Mouse (Mus musculus) megakaryocyte, adult 5-6 weeks (primary cell): ENCODE measurements around the gene Ifna1. TPM values are rescaled to one million over a fixed set of nuclear protein-coding genes. Genes with fewer than 3 reads are reported as not detected.

Experiments
- ATAC-seq: 2 replicates; pipeline ENCODE4 v1.8.0; 2016; ENCODE audit warnings: mild to moderate bottlenecking, inconsistent platforms; ENCODE audit not compliant: poor library complexity, severe bottlenecking
- total RNA-seq, 2 experiments: library from RNA; stranded (forward) in 1 of 2; stranded (reverse) in 1 of 2; fragments of 153-499, 151-499 nt in 1 of 2; fragments of 221-1000, 200-1000 nt in 1 of 2; gene quantifications; 2 replicates each; pipeline versions ENCODE4 v1.2.3 to v1.2.4; 2015 to 2017

Ifna1 gene
- total RNA-seq, 2 experiments from 2014 or later = not detected

DNA sequence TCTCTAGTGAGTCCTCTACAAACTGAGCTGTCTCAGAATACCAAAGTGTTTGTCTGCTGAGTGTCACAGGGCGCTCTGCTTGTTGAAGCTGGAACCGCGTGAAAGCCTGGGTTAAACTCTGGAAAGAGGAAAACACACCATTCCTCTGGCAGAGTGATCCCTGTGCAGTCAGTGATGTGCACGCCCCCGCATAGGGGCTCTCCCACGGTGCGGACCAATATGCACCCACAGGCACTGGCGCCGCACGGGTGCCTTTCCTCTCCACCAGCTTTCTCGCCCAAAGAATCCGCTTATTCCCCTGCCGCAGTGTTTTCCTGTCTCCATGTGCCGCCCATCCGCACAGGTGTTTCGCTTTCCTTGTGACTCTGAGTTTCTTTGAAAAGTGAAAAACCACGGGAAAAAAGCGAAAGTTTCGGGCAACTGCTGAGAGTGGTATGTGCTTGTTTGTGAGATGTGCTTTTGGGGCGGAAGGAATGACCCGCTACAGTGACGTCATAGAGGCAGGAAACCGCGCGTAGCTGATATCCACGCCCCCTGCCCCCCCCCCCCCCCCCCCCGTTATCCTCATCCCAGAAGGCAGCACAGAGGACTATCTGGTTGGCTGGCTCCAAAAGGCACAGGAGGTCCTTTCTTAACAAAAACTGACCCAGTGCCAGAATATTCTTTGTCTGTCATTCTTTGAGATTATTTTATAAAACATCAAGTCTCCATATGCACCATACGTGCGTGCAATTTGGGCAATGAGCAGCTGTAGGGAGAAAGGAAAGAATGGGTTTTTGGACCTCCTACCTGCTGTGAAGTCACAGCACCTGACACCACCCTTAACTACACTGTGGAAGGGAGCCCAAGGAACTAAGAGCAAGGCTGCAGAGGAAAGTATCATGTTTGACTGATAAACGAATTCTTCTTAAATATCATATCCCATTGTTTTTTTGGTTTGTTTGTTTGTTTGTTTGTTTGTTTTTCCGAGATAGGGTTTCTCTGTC lies 18.3 kb downstream of the Ifna1 start:
- peak; percentile 25 for ATAC-seq

DNA sequence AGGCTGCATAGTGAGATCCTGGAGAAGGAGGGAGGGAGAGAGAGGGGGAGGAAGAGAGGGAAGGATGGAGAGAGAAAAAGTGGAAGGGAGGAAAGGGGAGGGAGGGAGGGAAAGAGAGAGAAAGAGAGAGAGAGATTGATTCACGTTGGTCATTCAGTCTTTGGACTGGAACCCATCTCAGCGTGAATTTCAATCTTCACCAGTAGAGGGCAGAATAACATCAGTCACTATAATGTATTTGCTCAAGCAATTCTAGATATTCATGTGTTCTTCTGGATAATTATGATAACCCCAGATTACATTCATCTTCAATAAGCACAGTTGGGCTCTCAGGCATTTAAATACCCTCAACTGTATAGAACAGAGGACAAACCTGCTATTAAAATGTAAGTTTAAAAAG lies 22.8 kb downstream of the Ifna1 start:
- ATAC-seq = peak; percentile 52

DNA sequence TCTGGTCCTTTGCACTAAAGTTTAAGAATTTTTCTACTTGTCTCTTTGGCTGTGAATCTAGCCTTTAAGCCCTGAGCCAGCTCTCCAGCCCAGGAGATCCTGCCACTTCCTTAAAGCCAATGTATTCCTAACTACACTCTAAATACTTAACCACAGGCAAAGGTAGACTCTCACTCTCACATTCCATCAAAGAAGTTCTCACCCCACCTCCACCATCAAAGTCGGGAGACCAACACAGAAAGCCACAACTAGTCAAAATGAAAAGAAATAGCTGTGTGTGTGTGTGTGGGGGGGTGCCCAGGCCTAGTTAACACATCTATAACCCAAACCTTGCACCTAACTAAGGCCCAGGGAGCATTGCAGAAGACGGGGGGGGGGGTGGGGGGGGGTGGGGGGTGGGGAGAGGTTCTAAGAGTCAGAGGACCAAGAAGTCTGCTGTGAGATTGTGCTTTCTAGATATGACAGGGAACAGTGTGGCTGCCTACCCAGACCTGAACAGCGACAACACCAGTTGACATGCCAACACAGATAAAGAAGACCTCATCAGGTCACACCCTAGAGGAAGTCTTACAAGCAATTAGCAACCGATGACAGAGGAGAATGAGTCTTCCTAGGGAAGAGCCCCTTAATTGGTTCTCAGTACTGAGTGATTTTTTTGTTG lies 25.7 kb downstream of the Ifna1 start:
- ATAC-seq = peak; percentile 19; the same call in 1 of the 2 replicates

DNA sequence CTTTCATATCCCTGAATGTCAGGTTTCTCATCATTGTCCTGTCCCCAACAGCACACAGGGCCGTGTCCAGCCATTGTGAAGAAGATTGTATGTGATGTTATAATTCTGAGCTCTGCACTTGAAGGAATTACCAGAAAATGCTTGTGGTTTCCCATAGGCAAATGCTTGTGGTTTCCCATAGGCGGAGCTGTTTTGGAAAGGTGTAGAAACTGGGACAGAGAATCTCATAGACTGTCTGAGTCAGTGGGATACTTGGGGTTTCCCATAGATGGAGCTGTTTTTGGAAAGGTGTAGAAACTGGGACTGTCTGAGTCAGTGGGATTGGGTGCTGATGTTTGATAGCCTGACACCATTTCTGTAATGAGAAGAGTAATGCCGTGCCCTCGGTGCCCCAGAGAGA lies 26.6 kb downstream of the Ifna1 start:
- ATAC-seq = no peak

- peak; percentile 95 for ATAC-seq
Observed at GRCm38 (mm10) chr4:88878246-88878645, 28.4 kb downstream of the Ifna1 start.

DNA sequence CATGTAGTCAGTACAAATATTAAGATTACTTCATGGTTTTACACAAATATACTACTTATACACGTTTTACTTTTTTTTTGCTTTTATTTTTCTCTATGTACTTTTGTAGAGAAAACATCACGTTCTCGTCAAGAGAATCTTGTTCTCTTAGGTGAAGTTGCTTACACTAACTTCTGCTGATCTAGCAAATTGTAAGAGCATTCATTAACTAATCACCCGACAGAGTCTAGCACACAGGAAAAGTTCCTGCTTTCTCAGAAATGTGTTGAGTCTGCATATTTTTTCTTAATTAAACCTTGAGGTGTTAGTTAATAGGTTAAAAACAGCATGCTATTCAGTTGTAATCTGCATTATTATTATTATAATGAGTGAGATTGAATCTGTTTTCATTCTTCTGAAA lies 28.9 kb downstream of the Ifna1 start:
- ATAC-seq = no peak

DNA sequence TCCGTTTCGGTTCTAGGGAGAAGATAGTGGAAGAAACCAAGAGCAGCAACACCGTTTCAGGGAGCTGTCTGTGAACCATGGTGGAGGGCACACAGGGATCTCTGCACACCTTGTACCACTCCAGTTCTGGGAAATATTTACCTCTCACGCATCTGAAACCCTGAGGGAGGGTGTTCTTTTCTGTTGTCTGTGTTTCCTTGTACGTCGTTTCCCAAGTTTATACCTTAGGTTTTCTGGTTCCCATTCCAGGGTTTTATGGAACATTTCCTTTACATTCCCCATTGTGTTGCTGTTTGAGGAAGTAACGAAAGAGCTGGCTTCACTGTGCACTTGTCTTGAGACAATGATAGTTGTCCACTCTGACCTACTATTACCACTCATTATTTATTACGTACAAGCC lies 30.2 kb downstream of the Ifna1 start, which contains the start of gene Ifne:
Gene Ifne (minus strand): TSS at position 101 of the 400 bp plus-strand sequence.
- no peak for ATAC-seq

- no peak for ATAC-seq
Observed at GRCm38 (mm10) chr4:88888236-88888635, 38.3 kb downstream of the Ifna1 start.

DNA sequence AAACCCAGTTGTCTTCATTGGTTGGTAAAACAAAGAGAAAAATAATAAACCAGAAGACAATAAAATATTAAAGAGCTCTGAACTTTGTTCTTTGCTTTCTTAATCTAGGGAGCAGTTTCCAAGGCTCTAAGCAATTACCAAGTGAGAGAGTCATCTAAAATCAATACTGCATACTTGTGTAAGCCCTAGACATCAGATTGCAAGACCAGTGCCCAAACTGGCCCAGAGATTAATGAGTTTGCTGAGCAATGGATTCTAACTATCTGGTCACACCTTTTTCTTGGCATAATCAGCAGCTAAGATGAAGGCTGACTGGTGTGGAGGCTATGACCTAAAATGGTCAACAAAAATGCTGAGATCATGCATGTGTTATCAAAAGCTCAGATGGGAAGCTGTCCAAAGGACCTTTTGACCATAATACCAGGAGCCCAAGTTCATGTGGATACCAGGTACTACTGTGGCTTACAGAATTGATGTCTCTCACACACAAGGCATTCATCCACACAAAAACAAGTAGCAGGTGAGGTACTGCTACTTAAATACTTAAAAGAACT lies 43.4 kb downstream of the Ifna1 start:
- ATAC-seq = no peak

Other genes starting within 250 kb of the Ifna1 start
- gene Ifna12, start 246.7 kb upstream of the Ifna1 start, total RNA-seq (2015) = not detected in 2 replicates
- gene Ifna12, start 246.7 kb upstream of the Ifna1 start, total RNA-seq (2017) = not detected in 2 replicates
- not detected in 2 replicates for gene C87499, start 215.7 kb upstream of the Ifna1 start, total RNA-seq (2015)
- gene C87499, start 215.7 kb upstream of the Ifna1 start, total RNA-seq (2017) = not detected in 2 replicates
- not detected in 2 replicates for gene Ifna13, start 205.6 kb upstream of the Ifna1 start, total RNA-seq (2015)
- not detected in 2 replicates for gene Ifna13, start 205.6 kb upstream of the Ifna1 start, total RNA-seq (2017)
- not detected in 2 replicates for gene Ifna16, start 173.2 kb upstream of the Ifna1 start, total RNA-seq (2015)
- gene Ifna16, start 173.2 kb upstream of the Ifna1 start, total RNA-seq (2017) = not detected in 2 replicates
- not detected in 2 replicates for gene Ifna2, start 166.2 kb upstream of the Ifna1 start, total RNA-seq (2015)
- gene Ifna2, start 166.2 kb upstream of the Ifna1 start, total RNA-seq (2017) = not detected in 2 replicates
- not detected in 2 replicates for gene Ifnab, start 158.7 kb upstream of the Ifna1 start, total RNA-seq (2015)
- not detected in 2 replicates for gene Ifnab, start 158.7 kb upstream of the Ifna1 start, total RNA-seq (2017)
- gene Gm26566, start 128.3 kb upstream of the Ifna1 start, total RNA-seq (2015) = not detected in 2 replicates
- gene Gm26566, start 128.3 kb upstream of the Ifna1 start, total RNA-seq (2017) = 0.55 TPM in 1 of 2 replicates, not detected in the other
- gene Klhl9, start 127.6 kb upstream of the Ifna1 start, total RNA-seq (2015) = 56.7 and 61.1 TPM in 2 replicates
- 83.8 and 85.5 TPM in 2 replicates for gene Klhl9, start 127.6 kb upstream of the Ifna1 start, total RNA-seq (2017)
- gene Gm13271, start 95.2 kb upstream of the Ifna1 start, total RNA-seq (2015) = not detected in 2 replicates
- not detected in 2 replicates for gene Gm13271, start 95.2 kb upstream of the Ifna1 start, total RNA-seq (2017)
- gene Gm13283, start 90.0 kb upstream of the Ifna1 start, total RNA-seq (2015) = not detected in 2 replicates
- 0.18 and 0.20 TPM in 2 replicates for gene Gm13283, start 90.0 kb upstream of the Ifna1 start, total RNA-seq (2017)
- gene Gm13290, start 76.3 kb upstream of the Ifna1 start, total RNA-seq (2015) = not detected in 2 replicates
- gene Gm13290, start 76.3 kb upstream of the Ifna1 start, total RNA-seq (2017) = not detected in 2 replicates
- not detected in 2 replicates for gene Gm13289, start 73.2 kb upstream of the Ifna1 start, total RNA-seq (2015)
- not detected in 2 replicates for gene Gm13289, start 73.2 kb upstream of the Ifna1 start, total RNA-seq (2017)
- gene Gm13272, start 70.2 kb upstream of the Ifna1 start, total RNA-seq (2015) = not detected in 2 replicates
- gene Gm13272, start 70.2 kb upstream of the Ifna1 start, total RNA-seq (2017) = not detected in 2 replicates
- gene Ifnz, start 68.0 kb upstream of the Ifna1 start, total RNA-seq (2015) = not detected in 2 replicates
- gene Ifnz, start 68.0 kb upstream of the Ifna1 start, total RNA-seq (2017) = not detected in 2 replicates
- gene Gm13276, start 64.4 kb upstream of the Ifna1 start, total RNA-seq (2015) = not detected in 2 replicates
- not detected in 2 replicates for gene Gm13276, start 64.4 kb upstream of the Ifna1 start, total RNA-seq (2017)
- not detected in 2 replicates for gene Gm13277, start 61.5 kb upstream of the Ifna1 start, total RNA-seq (2015)
- gene Gm13277, start 61.5 kb upstream of the Ifna1 start, total RNA-seq (2017) = not detected in 2 replicates
- not detected in 2 replicates for gene Gm13278, start 58.5 kb upstream of the Ifna1 start, total RNA-seq (2015)
- not detected in 2 replicates for gene Gm13278, start 58.5 kb upstream of the Ifna1 start, total RNA-seq (2017)
- not detected in 2 replicates for gene Gm13275, start 55.6 kb upstream of the Ifna1 start, total RNA-seq (2015)
- gene Gm13275, start 55.6 kb upstream of the Ifna1 start, total RNA-seq (2017) = not detected in 2 replicates
- not detected in 2 replicates for gene Gm13279, start 52.7 kb upstream of the Ifna1 start, total RNA-seq (2015)
- gene Gm13279, start 52.7 kb upstream of the Ifna1 start, total RNA-seq (2017) = not detected in 2 replicates
- not detected in 2 replicates for gene Gm13285, start 50.4 kb upstream of the Ifna1 start, total RNA-seq (2015)
- not detected in 2 replicates for gene Gm13285, start 50.4 kb upstream of the Ifna1 start, total RNA-seq (2017)
- gene Gm13287, start 46.8 kb upstream of the Ifna1 start, total RNA-seq (2015) = not detected in 2 replicates
- gene Gm13287, start 46.8 kb upstream of the Ifna1 start, total RNA-seq (2017) = not detected in 2 replicates
- not detected in 2 replicates for gene Gm13288, start 44.6 kb upstream of the Ifna1 start, total RNA-seq (2015)
- not detected in 2 replicates for gene Gm13288, start 44.6 kb upstream of the Ifna1 start, total RNA-seq (2017)
- gene Ifna7, start 33.9 kb upstream of the Ifna1 start, total RNA-seq (2015) = not detected in 2 replicates
- not detected in 2 replicates for gene Ifna7, start 33.9 kb upstream of the Ifna1 start, total RNA-seq (2017)
- not detected in 2 replicates for gene Ifna11, start 30.1 kb upstream of the Ifna1 start, total RNA-seq (2015)
- gene Ifna11, start 30.1 kb upstream of the Ifna1 start, total RNA-seq (2017) = not detected in 2 replicates
- not detected in 2 replicates for gene Ifna6, start 22.7 kb upstream of the Ifna1 start, total RNA-seq (2015)
- not detected in 2 replicates for gene Ifna6, start 22.7 kb upstream of the Ifna1 start, total RNA-seq (2017)
- gene Ifna5, start 14.6 kb upstream of the Ifna1 start, total RNA-seq (2015) = not detected in 2 replicates
- gene Ifna5, start 14.6 kb upstream of the Ifna1 start, total RNA-seq (2017) = not detected in 2 replicates
- not detected in 2 replicates for gene Ifna4, start 8.2 kb upstream of the Ifna1 start, total RNA-seq (2015)
- not detected in 2 replicates for gene Ifna4, start 8.2 kb upstream of the Ifna1 start, total RNA-seq (2017)
- gene Ifne, start 30.1 kb downstream of the Ifna1 start, total RNA-seq (2015) = not detected in 2 replicates
- gene Ifne, start 30.1 kb downstream of the Ifna1 start, total RNA-seq (2017) = not detected in 2 replicates